Mouse (Mus musculus) erythroblast, embryonic 14.5 days (primary cell): Measurements from ENCODE around the gene Grem2.

ENCODE experiments used
- GATA1 ChIP-seq: IDR thresholded peaks from 2 replicates; pipeline ENCODE4 v1.6.1; 2012; ENCODE audit warnings: low read length, inconsistent platforms, mixed read lengths
- TAL1 ChIP-seq: IDR thresholded peaks from 3 replicates; pipeline ENCODE4 v1.6.1; 2012; ENCODE audit warnings: low read length, inconsistent platforms, mixed read lengths

- TF ChIP-seq TAL1 (no peak), GATA1 (no peak)
Observed at GRCm38 (mm10) chr1:174826562-174826961, 95.1 kb downstream of the Grem2 start.
